Mouse (Mus musculus): Measurements from ENCODE around the gene Trim25.

Gene Trim25

GRCm38 (mm10) chr11:89059919-89060422 is 60.8 kb downstream of the Trim25 start:
- in situ Hi-C loops (cut with MboI; ENCODE audit: low sequenced_read_pairs): no loop called here

- in situ Hi-C loops (cut with MboI; ENCODE audit: low sequenced_read_pairs): no loop called here
Measured at GRCm38 (mm10) chr11:89060423-89061089, 61.4 kb downstream of the Trim25 start.

- in situ Hi-C loops (cut with MboI; ENCODE audit: low sequenced_read_pairs): no loop called here
Measured at GRCm38 (mm10) chr11:89061362-89061761, 62.2 kb downstream of the Trim25 start.

GRCm38 (mm10) chr11:89064312-89064711 is 65.1 kb downstream of the Trim25 start:
- in situ Hi-C loops (cut with MboI; ENCODE audit: low sequenced_read_pairs): no loop called here

GRCm38 (mm10) chr11:89065297-89065696 is 66.1 kb downstream of the Trim25 start:
- in situ Hi-C loops (cut with MboI; ENCODE audit: low sequenced_read_pairs): no loop called here

GRCm38 (mm10) chr11:89066126-89066525 is 67.0 kb downstream of the Trim25 start:
- in situ Hi-C loops (cut with MboI; ENCODE audit: low sequenced_read_pairs): no loop called here

DNA sequence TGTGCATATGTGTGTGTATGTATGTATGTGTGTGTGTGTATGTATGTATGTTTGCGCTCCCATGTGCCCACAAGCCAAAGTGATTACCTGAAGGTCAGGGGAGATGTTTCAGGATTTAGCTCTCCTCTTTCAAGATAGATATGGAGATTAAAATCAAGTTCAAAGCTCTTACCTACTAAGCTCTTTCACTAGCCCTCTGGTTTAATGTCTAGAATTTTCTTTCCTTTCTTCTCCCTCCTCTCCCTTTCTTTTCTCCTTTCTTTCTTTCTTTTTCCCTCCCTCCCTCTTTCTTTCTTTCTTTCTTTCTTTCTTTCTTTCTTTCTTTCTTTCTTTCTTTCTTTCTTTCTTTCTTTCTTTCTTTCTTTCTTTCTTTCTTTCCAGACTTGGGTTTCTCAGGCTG is 67.6 kb downstream of the Trim25 start, which contains the start of gene Dgke:
Gene Dgke, minus strand, starts transcription at position 101 of the 400 bp plus-strand sequence.
- in situ Hi-C loops (cut with MboI; ENCODE audit: low sequenced_read_pairs): no loop called here

GRCm38 (mm10) chr11:89067301-89067822 is 68.2 kb downstream of the Trim25 start:
- in situ Hi-C loops (cut with MboI; ENCODE audit: low sequenced_read_pairs): no loop called here

GRCm38 (mm10) chr11:89067871-89068490 is 68.8 kb downstream of the Trim25 start:
- in situ Hi-C loops (cut with MboI; ENCODE audit: low sequenced_read_pairs): no loop called here

DNA sequence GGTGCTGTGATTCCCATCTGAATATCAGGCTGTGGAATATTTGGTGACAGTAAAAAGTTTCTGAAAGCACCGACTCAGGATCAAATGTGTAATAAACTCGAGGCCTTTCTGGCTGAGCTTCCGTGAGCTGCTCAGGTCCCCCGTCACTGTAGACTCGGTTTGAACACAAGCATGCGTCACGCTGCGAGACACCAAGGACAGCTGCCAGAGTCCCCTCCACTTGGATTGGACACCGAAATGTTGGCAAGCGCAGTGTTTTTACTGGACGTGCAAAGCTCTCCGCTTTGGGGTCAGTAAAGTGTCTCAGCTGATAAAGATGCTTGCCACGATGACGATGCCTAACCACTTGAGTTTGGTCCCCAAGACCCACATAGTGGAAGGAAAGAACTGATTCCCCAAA is 69.5 kb downstream of the Trim25 start:
- in situ Hi-C loops (cut with MboI; ENCODE audit: low sequenced_read_pairs): no loop called here

DNA sequence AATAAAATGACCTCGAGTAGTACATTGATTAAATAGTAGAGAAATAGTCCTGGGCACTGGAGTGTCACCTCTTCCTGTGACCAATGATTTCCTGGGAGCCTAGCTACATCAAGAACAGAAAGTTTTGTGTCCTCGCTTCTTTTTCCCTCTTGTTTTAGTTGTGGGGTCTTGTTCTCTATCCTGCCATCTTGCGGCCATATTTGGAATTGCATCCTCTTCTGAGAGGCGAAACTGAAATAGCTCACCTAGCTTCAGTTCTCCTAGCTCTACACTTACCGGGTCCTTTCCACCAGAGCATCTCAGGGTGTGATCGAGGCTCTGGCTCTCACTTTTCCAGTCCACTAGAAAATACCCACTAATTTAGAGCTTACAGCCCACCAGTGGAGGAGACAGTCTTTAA is 70.1 kb downstream of the Trim25 start:
- in situ Hi-C loops (cut with MboI; ENCODE audit: low sequenced_read_pairs): no loop called here
